Mouse (Mus musculus) intestine, postnatal 0 days (tissue): Measurements from ENCODE around the gene Srbd1. TPM values are rescaled to one million over a fixed set of nuclear protein-coding genes. Genes with fewer than 3 reads are reported as not detected.
A peak's percentile ranks its signal among the peaks of the same experiment; 100 is the strongest.

Experiments used
- ATAC-seq: fragments of 200-750 bp; cut with Nextera tagmentation; 2 replicates; pipeline ENCODE4 v1.8.0; 2017; ENCODE audit warnings: mild to moderate bottlenecking, moderate TSS enrichment, moderate library complexity
- H3K27ac ChIP-seq: fragments of 300-500 bp; sonication (generic); 2 replicates; pipeline ENCODE4 v1.5.1; 2014; ENCODE audit warnings: mild to moderate bottlenecking, low read depth, low read length, moderate library complexity
- H3K27me3 ChIP-seq: fragments of 300-500 bp; sonication (generic); replicated peaks from 2 replicates; pipeline ENCODE4 v1.6.1; 2014; ENCODE audit warnings: low read length, mixed read lengths; ENCODE audit not compliant: control insufficient read depth, insufficient read depth
- H3K36me3 ChIP-seq: fragments of 300-500 bp; sonication (generic); 2 replicates; pipeline ENCODE4 v1.6.1; 2014; ENCODE audit warnings: mild to moderate bottlenecking, moderate library complexity; ENCODE audit not compliant: control insufficient read depth, insufficient read depth
- H3K4me1 ChIP-seq: fragments of 300-500 bp; sonication (generic); replicated peaks from 2 replicates; pipeline ENCODE4 v1.6.1; 2014; ENCODE audit warnings: antibody characterized with exemption, low read length, mixed read lengths; ENCODE audit not compliant: control insufficient read depth, insufficient read depth
- H3K4me2 ChIP-seq: fragments of 300-500 bp; sonication (generic); replicated peaks from 2 replicates; pipeline ENCODE4 v1.6.1; 2014; ENCODE audit warnings: low read depth, mild to moderate bottlenecking, moderate library complexity
- H3K4me3 ChIP-seq: fragments of 300-500 bp; sonication (generic); 2 replicates; pipeline ENCODE4 v1.5.1; 2014; ENCODE audit warnings: low read depth, low read length
- H3K9ac ChIP-seq: fragments of 300-500 bp; sonication (generic); 2 replicates; pipeline ENCODE4 v1.6.1; 2014; ENCODE audit warnings: mild to moderate bottlenecking, low read depth, low read length
- H3K9me3 ChIP-seq: fragments of 300-500 bp; sonication (generic); 2 replicates; pipeline ENCODE4 v1.6.1; 2016; ENCODE audit warnings: mixed run types; ENCODE audit not compliant: control insufficient read depth
- CTCF ChIP-seq: sonication (generic); IDR thresholded peaks from 2 replicates; pipeline ENCODE4 v1.5.1; 2016; ENCODE audit warnings: low read depth, mild to moderate bottlenecking, control low read depth, antibody characterized with exemption, moderate library complexity
- WGBS: fragments of 180-500 bp; shearing (Covaris S2); extraction: QIAGEN DNeasy Blood & Tissue Kit; methylation state at CpG from one replicate; pipeline ENCODE4 v1.1.7; 2014; 5-methylcytosine and 5-hydroxymethylcytosine counted together
- polyA plus RNA-seq: library from polyadenylated mRNA; unstranded; fragments of >200 nt; fragmentation: Nextera tagmentation; extraction: Ambion mirVana; gene quantifications from 2 replicates; pipeline ENCODE4 v1.2.1, GENCODE M21; 2015

The Srbd1 gene
- polyA plus RNA-seq, 1 experiment from 2014 or later, result 3.6 TPM

DNA sequence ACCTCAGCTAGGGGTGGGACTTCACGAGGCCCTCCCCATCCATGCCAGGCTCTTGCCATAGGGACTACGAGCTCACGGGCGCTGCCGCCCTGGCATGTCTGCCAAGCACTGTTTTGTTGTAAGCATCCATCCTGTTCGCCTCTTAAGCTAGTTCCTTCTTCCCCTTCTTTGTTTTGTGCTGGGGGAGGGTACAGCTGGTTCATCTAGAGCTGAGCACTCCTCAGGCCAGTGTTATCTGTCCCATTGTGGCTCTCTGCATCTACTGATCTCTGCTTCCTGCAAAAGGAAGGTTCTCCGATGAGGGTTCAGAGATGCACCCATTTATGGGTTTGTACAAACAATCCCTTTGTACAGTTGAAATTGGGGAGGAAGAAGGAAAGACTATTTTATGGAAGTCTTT, 31.7 kb upstream of the Srbd1 start:
- ATAC-seq, result no peak
- Histone ChIP-seq H3K9me3 (no peaks in the 10 kb centered on the region), H3K27me3 (no peaks in the 10 kb centered on the region), H3K36me3 (peaks cover 6% of the 10 kb centered on the region; the same call in 1 of the 2 replicates), H3K9ac (no peak overlapping the region), H3K4me1 (no peaks in the 10 kb centered on the region), H3K27ac (no peak overlapping the region), H3K4me2 (no peak overlapping the region), H3K4me3 (no peak overlapping the region)
- WGBS, result 84% methylated on average over 7 of the region's 7 CpGs
- TF ChIP-seq CTCF, result no peak

DNA sequence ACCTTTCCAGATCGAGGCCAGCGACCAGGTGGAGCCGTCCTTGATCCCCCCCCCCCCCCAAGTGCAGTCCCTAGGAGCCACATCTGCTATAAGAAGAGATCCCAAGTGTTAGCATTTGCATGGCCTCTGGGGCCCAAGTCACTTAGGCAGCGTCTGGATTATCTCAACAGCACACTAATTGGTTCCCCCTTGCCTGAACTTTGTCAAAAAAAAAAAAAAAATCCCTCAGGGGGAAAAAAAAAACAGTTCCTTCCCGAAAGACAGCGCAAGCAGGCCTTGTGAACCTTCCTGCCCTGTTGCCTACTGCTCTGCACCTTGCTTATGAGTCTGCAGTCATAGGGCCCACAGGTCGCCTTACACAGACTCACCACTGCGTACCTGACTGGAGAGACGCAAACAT, 30.5 kb upstream of the Srbd1 start:
- ATAC-seq, result no peak
- peaks cover 6% of the 10 kb centered on the region; the same call in 1 of the 2 replicates for H3K36me3 ChIP-seq
- 69% methylated on average over 9 of the region's 9 CpGs for WGBS

GRCm38 (mm10) chr17:86170164-86170958, 25.4 kb upstream of the Srbd1 start:
- WGBS, result 71% methylated on average over 9 of the region's 9 CpGs
- H3K4me3 ChIP-seq, result no peak overlapping the region
- H3K4me1 ChIP-seq, result peaks cover 7% of the 10 kb centered on the region; the same call in 1 of the 2 replicates
- H3K27me3 ChIP-seq, result no peaks in the 10 kb centered on the region
- ATAC-seq, result no peak
- H3K27ac ChIP-seq, result no peak overlapping the region
- no peaks in the 10 kb centered on the region for H3K9me3 ChIP-seq
- peak overlapping the region; percentile 97; the same call in 1 of the 2 replicates for H3K4me2 ChIP-seq
- H3K9ac ChIP-seq, result no peak overlapping the region
- peaks cover 6% of the 10 kb centered on the region; the same call in 1 of the 2 replicates for H3K36me3 ChIP-seq
- no peak for TF ChIP-seq CTCF

More for the DNA sequence above, 30.5 kb upstream of the Srbd1 start:
- no peaks in the 10 kb centered on the region for H3K27me3 ChIP-seq
- H3K9me3 ChIP-seq, result no peaks in the 10 kb centered on the region
- H3K4me3 ChIP-seq, result no peak overlapping the region
- no peak for TF ChIP-seq CTCF
- H3K9ac ChIP-seq, result no peak overlapping the region
- no peak overlapping the region for H3K27ac ChIP-seq
- H3K4me1 ChIP-seq, result no peaks in the 10 kb centered on the region
- no peak overlapping the region for H3K4me2 ChIP-seq

GRCm38 (mm10) chr17:86169092-86169491, 24.1 kb upstream of the Srbd1 start:
- WGBS, result 19% methylated on average over 6 of the region's 6 CpGs
- no peak for ATAC-seq
- no peak for TF ChIP-seq CTCF
- H3K4me1 ChIP-seq, result peaks cover 7% of the 10 kb centered on the region; the same call in 1 of the 2 replicates
- H3K36me3 ChIP-seq, result peaks cover 6% of the 10 kb centered on the region; the same call in 1 of the 2 replicates
- H3K27ac ChIP-seq, result no peak overlapping the region
- H3K9ac ChIP-seq, result peak overlapping the region; percentile 85
- H3K4me3 ChIP-seq, result peak overlapping the region; percentile 93
- H3K4me2 ChIP-seq, result peak overlapping the region; percentile 97
- H3K27me3 ChIP-seq, result no peaks in the 10 kb centered on the region
- no peaks in the 10 kb centered on the region for H3K9me3 ChIP-seq

DNA sequence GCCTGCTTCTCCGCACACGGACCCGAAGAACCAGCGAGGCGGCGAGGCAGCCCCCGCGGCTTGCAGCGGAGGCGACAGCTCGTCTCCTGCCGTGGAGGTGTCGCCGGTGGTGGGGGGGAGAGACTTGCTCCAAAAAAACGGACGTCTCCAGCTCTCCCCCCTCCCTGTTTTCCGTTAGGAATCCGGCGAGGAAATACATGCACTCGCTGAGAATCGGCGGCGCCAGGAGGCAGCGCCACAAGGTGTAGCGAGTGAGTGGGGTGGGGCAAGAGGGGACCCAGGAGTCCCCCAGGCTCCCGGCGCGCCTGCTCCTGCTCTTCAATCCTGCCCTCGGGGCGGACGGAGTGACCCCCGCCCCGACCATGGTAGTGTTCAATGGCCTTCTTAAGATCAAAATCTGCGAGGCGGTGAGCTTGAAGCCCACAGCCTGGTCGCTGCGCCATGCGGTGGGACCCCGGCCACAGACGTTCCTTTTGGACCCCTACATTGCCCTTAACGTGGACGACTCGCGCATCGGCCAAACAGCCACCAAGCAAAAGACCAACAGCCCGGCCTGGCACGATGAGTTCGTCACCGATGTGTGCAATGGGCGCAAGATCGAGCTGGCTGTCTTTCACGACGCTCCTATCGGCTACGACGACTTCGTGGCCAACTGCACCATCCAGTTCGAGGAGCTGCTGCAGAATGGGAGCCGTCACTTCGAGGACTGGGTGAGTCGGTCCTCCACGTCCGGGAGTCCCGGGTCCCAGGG, 23.4 kb upstream of the Srbd1 start:
- H3K27me3 ChIP-seq, result no peaks in the 10 kb centered on the region
- no peak for ATAC-seq
- H3K9ac ChIP-seq, result peak overlapping the region; percentile 85
- H3K36me3 ChIP-seq, result peaks cover 6% of the 10 kb centered on the region; the same call in 1 of the 2 replicates
- peak overlapping the region; percentile 97 for H3K4me2 ChIP-seq
- H3K9me3 ChIP-seq, result no peaks in the 10 kb centered on the region
- under 1% methylated on average over 64 of the region's 64 CpGs for WGBS
- no peak; the same call in 1 of the 2 replicates for TF ChIP-seq CTCF
- peaks cover 7% of the 10 kb centered on the region; the same call in 1 of the 2 replicates for H3K4me1 ChIP-seq
- peak overlapping the region; percentile 93 for H3K4me3 ChIP-seq
- H3K27ac ChIP-seq, result 0 out of 2 replicates have a peak overlapping the region, but pooled peaks have one; percentile 99
